Mouse (Mus musculus): ENCODE measurements at regions not wholly inside any gene's neighbourhood (a gene's known extent, or its start where the extent isn't known, plus 50 kb on each side); places are given as distances from the start of the nearest gene placed in this dataset.
"Not testable (repeated sequence)": the region's sequence is repeated elsewhere in the genome, so short reads cannot be mapped to it uniquely, and the experiment has no call there.

GRCm38 (mm10) chr1:128535537-128536150, 56.4 kb downstream of the Cxcr4 start:
- DNase-seq (ENCODE audit: low spot score in 2 of 2), result no peak

- no peak for DNase-seq (ENCODE audit: low spot score in 2 of 2)
These were observed 59.5 kb downstream of the Cxcr4 start for GRCm38 (mm10) chr1:128532632-128533031.

- DNase-seq (ENCODE audit: low spot score in 2 of 2), result no peak
These were observed 62.1 kb downstream of the Cxcr4 start for GRCm38 (mm10) chr1:128529808-128530545.

DNA sequence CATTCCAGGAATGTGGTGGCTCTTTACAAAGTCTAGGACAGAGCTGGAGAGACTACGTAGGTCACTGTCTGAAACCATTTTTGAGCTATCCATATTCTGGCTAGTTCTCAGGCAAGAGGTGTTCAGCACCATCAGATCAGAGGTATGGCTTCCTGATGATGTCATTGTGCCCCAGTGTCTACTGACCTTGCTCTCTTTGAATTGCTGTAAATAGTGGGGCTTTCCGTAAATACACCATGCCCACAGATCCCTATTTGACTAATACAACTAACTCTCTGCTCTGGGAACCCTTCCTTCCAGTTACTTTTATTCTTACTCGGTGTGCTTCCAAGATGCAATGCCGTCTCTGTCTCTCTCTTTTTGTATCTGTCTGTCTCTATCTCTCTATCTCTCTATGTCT, 72.9 kb downstream of the Cxcr4 start:
- no peak for DNase-seq (ENCODE audit: low spot score in 2 of 2)

DNA sequence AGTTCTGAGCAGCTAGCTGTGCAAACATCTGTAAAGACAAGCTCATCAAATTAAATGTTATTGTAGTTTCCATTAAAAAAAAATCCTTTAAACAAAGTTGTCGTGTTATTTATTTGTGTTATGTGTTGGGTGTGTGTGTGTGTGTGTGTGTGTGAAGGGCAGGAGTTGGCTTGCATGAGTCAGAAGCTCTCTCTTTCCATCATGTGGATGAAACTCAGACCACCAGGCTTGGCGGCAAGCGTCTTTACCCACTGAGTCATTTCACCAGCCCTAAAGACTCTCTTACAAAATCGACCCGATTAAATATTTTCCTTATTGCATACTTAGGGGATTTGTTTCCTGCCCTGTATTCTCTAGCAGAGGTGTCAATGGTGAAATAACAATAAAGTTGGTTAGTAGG, 73.6 kb downstream of the Cxcr4 start:
- DNase-seq (ENCODE audit: low spot score in 2 of 2), result no peak

- no peak for DNase-seq (ENCODE audit: low spot score in 2 of 2)
These were observed 74.7 kb downstream of the Cxcr4 start for GRCm38 (mm10) chr1:128517351-128517750.

GRCm38 (mm10) chr1:128514327-128514726, 77.8 kb downstream of the Cxcr4 start:
- no peak for DNase-seq (ENCODE audit: low spot score in 2 of 2)

DNA sequence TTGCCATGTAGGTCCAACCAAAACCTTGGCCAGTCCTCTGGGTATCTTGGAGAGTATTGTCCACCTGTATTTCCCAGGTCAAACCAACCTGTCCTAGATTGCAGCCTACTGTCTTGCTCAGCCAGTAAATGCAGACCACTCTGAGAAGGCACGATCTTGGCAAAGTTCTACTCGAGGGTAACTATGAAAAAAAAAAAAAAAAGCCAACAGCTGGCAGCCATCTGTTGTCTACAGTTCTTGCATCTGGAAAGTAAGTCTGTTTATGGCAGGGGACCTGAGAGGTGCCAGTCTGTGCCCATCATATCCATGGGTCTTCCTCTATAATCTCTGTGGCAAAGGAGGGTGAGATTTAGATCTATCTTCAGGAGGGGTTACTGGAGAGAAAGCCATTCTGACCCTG, 78.2 kb downstream of the Cxcr4 start:
- no peak for DNase-seq (ENCODE audit: low spot score in 2 of 2)

GRCm38 (mm10) chr1:128513153-128513552, 78.9 kb downstream of the Cxcr4 start:
- no peak for DNase-seq (ENCODE audit: low spot score in 2 of 2)

DNA sequence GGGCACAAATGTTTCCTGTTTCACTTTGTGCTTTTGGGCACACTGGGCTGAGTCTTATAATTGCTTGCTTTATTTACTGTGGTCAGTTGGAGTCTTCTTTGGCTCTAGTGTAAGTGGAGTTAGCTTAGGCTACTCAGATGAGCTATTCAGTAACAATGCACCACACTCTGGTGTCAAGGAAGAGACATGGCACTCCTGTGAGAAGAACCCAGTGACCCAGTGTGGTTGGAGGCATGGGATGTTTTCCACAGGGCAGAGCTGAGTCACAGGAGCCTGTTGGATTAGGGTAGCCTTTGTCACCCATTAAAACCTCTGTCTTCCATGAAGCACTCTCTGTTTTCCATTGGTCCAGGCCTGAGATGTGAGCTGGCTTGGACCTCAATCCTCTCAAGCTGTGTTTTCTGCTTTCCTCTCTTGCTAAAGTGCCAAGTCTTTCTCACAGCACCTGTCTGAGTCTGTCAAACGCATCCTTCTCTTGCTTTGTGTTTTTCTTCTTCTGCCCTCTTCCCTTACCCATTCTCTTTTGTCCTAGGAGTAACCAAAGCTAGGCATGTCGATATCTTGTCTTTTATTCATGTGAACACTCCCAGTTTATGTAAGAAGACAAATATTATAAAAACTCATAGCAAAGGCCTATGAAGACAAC, 83.2 kb downstream of the Cxcr4 start:
- no peak for DNase-seq (ENCODE audit: low spot score in 2 of 2)

- no peak for DNase-seq (ENCODE audit: low spot score in 2 of 2)
These were observed 85.4 kb downstream of the Cxcr4 start for GRCm38 (mm10) chr1:128506551-128507313.

- DNase-seq (ENCODE audit: low spot score in 2 of 2), result no peak
These were observed 87.2 kb upstream of the Dars start for GRCm38 (mm10) chr1:128504371-128504770.

DNA sequence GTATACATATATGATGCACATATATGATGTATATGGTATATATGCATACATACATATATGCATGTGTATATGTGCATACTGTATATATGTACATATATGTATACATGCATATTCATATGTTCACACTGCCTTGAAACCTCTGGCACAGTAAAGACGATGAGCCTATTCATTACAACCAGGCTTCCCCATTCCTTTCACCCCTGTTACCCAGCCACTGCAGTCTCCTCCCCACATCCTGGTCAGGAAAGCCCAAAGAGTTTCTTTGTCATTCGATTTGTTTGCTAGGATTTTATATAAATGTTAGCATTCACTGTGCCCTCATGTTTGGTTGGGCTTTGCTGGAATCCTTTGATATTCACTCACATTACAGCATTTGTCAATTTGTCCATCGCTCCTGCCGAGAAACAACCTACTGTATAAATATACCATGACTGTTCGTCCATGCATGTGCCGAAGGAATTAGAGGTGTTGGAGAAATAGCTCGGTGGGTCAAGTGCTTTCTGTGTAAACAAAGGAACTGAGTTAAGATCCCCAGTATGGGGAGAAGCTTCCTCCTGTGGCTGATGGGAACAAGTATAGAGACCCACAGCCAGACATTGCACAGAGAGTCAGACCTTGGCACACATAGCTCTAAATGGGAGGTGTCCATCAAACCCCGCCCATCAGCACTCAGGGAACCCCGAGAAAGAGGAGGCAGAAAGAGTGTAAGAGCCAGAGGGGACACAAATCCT, 81.0 kb upstream of the Dars start:
- no peak for DNase-seq (ENCODE audit: low spot score in 2 of 2)

DNA sequence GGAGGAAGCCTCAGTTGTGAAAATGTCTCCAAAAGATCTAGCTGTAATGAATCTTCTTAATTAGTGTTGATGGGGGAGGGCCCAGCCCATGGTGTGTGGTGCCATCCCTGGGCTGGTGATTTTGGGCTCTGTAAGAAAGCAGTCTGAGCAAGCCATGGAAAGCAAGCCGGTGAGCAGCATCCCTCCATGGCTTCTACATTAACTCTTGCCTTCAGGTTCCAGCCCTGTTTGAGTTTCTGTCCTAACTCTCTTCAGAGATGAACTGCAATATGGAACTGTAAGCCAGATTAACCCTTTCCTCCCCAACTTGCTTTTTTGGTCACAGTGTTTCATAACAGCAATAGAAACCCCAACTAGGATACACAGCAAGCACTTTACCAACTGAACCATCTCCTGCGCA, 75.1 kb upstream of the Dars start:
- no peak for DNase-seq (ENCODE audit: low spot score in 2 of 2)

DNA sequence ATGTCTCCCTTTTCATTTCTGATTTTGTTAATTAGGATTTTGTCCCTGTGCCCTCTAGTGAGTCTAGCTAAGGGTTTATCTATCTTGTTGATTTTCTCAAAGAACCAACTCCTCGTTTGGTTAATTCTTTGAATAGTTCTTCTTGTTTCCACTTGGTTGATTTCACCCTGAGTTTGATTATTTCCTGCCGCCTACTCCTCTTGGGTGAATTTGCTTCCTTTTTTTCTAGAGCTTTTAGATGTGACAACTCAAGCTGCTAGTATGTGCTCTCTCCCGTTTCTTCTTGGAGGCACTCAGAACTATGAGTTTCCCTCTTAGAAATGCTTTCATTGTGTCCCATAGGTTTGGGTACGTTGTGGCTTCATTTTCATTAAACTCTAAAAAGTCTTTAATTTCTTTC, 70.0 kb upstream of the Dars start:
- DNase-seq (ENCODE audit: low spot score in 2 of 2), result not testable (repeated sequence)

- no peak for DNase-seq (ENCODE audit: low spot score in 2 of 2)
These were observed 61.2 kb upstream of the Dars start for GRCm38 (mm10) chr1:128478376-128478775.

DNA sequence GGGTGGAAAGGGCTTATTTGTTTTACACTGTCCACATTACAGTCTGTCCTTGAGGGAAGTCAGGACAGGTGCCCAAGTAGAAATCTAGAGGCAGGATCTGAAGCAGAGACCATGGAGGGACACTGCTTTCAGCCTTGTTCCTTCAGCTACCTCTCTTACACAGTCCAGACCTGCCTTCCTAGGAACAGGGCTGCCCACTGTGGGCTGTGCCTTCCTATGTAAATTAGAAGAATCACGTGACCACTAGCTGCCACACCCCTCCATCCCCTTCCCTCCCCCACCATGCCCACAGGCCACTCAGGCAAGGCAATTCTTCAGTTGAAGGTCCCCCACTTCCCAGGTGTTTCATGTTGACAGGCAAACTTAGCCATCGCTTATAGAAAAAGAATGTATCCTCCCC, 60.5 kb upstream of the Dars start:
- no peak for DNase-seq (ENCODE audit: low spot score in 2 of 2)

- no peak for DNase-seq (ENCODE audit: low spot score in 2 of 2)
These were observed 55.6 kb upstream of the Dars start for GRCm38 (mm10) chr1:128472713-128473230.

DNA sequence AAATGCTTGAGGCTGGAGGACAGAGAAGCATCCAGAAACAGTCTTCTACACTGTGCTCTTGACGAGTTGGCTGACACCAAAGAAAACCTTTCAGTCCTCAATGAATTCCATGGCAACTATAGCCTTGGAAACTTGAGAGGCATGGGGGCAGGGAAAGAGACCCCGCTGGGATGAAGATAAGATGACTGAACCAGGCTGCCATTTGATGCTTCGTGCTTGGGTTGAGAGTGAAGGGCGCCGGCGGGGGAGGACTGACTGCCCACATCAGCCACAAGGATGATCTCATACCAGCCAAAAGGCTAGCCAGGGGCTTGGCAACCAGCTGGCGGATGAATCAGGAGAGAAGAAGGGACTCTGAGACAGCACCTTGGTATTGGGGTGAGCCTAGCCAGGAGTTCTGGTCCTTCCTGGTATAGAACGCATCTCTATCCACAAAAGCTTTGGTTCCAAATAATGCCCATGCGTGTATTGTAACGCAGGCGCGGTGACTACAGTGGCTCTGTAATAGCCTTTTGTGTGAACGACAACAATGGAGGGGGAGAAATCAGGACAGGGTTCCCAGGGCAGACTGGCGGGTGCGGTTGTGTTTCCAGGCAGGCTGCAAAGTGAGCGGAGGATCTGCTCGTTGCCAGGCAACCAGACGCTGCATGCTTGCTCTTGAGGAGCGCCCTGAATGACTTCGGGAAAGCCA, 55.0 kb upstream of the Dars start:
- DNase-seq (ENCODE audit: low spot score in 2 of 2), result peak; percentile 68 to 69

GRCm38 (mm10) chr1:128470786-128471185, 53.6 kb upstream of the Dars start:
- no peak for DNase-seq (ENCODE audit: low spot score in 2 of 2)

- DNase-seq (ENCODE audit: low spot score in 2 of 2), result no peak
These were observed 51.9 kb upstream of the Dars start for GRCm38 (mm10) chr1:128469054-128469453.
